Mouse (Mus musculus) testis, adult 2 months (tissue): ENCODE measurements at regions not wholly inside any gene's neighbourhood (a gene's known extent, or its start where the extent isn't known, plus 50 kb on each side); places are given as distances from the start of the nearest gene placed in this dataset.

Source experiments
- H3K27ac ChIP-seq: fragments of 200-500 bp; 2 replicates; pipeline ENCODE4 v1.5.1; 2012; ENCODE audit warnings: low read depth, low read length; ENCODE audit not compliant: control insufficient read depth, insufficient read depth
- H3K27me3 ChIP-seq: fragments of 200-500 bp; 2 replicates; pipeline ENCODE4 v1.6.1; 2012; ENCODE audit warnings: mild to moderate bottlenecking, low read length, moderate library complexity; ENCODE audit not compliant: control insufficient read depth, insufficient read depth
- H3K36me3 ChIP-seq: fragments of 200-500 bp; 2 replicates; pipeline ENCODE4 v1.6.1; 2012; ENCODE audit warnings: mild to moderate bottlenecking, low read length; ENCODE audit not compliant: control insufficient read depth, insufficient read depth
- H3K4me1 ChIP-seq: fragments of 200-500 bp; 2 replicates; pipeline ENCODE4 v1.6.1; 2012; ENCODE audit warnings: low read length; ENCODE audit not compliant: control insufficient read depth, insufficient read depth
- H3K4me3 ChIP-seq: fragments of 200-500 bp; 2 replicates; pipeline ENCODE4 v1.5.1; 2012; ENCODE audit warnings: low read depth, mild to moderate bottlenecking, low read length, moderate library complexity, mixed read lengths; ENCODE audit not compliant: control insufficient read depth
- CTCF ChIP-seq: fragments of 200-500 bp; IDR thresholded peaks from 2 replicates; pipeline ENCODE4 v1.5.1; 2012; ENCODE audit warnings: low read depth, mild to moderate bottlenecking, inconsistent platforms, low read length, moderate library complexity; ENCODE audit not compliant: control insufficient read depth, insufficient read depth, insufficient replicate concordance
- POLR2A ChIP-seq: fragments of 200-500 bp; IDR thresholded peaks from 2 replicates; pipeline ENCODE4 v1.6.1; 2012; ENCODE audit warnings: low read depth, mild to moderate bottlenecking, inconsistent platforms, low read length, moderate library complexity; ENCODE audit not compliant: control insufficient read depth

DNA sequence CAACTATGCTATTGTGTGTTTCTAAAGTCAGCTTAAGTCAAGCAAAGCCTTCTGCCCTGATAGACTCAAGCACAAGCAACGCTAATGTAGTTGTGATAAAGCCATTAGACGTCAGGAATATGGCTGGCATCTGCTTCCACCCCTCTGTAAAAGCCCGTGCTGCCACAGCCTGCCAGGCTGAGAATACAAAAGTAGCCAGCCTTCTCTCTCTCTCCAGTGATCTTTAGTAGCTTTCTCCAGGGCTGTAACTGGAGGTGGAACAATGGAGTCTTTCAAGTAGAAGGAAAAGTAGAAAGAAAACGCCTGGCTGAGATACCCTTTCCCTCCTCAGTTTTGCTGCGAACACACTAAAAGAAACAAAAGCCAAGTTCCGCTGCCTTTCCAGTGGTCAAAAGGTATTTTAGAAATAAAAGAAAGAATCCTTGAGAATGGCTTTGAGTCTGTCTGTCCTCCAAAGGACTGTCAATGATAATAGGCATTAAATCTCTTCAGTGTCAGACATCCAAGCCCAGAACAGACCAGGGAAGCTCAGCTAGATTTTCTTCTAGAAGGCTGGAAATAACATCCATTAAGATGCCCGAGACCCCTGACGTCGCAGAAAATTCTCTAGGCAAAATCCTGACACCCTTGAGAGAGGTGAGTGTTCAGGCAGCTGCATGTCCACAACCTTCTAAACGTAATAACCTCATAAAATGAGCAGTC, 106.2 kb upstream of the Zfand5 start:
- Histone ChIP-seq H3K4me1 (no peaks in the 10 kb centered on the region), H3K27me3 (no peaks in the 10 kb centered on the region), H3K27ac (no peak overlapping the region), H3K4me3 (no peak overlapping the region), H3K36me3 (no peaks in the 10 kb centered on the region)
- TF ChIP-seq POLR2A: no peak
- TF ChIP-seq CTCF: no peak

DNA sequence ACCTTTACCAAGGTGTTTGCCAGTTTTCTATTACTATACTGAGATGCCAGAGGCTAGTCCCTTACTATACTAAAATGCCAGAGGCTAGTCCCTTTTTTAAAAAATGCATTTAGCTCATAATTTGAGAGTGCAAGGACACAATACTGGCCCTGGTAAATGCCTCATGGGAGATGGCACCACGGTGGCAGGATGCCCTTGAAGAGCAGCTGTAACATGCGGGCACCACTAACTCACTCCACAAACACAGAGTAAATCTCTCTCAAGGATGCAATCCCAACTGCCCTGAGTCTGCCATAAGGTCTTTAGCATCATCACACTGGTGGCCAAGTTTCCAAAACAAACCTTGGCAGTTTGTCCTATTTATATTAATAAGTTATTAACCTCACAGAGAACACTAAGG, 108.1 kb upstream of the Zfand5 start:
- Histone ChIP-seq H3K27ac (no peak overlapping the region), H3K4me1 (no peaks in the 10 kb centered on the region), H3K36me3 (no peaks in the 10 kb centered on the region), H3K27me3 (no peaks in the 10 kb centered on the region), H3K4me3 (no peak overlapping the region)
- no peak for TF ChIP-seq POLR2A
- TF ChIP-seq CTCF: no peak

GRCm38 (mm10) chr19:21160946-21161345, 111.1 kb upstream of the Zfand5 start:
- TF ChIP-seq CTCF: no peak
- no peak for TF ChIP-seq POLR2A
- H3K27ac ChIP-seq: no peak overlapping the region
- H3K27me3 ChIP-seq: no peaks in the 10 kb centered on the region
- H3K4me1 ChIP-seq: no peaks in the 10 kb centered on the region
- no peaks in the 10 kb centered on the region for H3K36me3 ChIP-seq
- H3K4me3 ChIP-seq: no peak overlapping the region

DNA sequence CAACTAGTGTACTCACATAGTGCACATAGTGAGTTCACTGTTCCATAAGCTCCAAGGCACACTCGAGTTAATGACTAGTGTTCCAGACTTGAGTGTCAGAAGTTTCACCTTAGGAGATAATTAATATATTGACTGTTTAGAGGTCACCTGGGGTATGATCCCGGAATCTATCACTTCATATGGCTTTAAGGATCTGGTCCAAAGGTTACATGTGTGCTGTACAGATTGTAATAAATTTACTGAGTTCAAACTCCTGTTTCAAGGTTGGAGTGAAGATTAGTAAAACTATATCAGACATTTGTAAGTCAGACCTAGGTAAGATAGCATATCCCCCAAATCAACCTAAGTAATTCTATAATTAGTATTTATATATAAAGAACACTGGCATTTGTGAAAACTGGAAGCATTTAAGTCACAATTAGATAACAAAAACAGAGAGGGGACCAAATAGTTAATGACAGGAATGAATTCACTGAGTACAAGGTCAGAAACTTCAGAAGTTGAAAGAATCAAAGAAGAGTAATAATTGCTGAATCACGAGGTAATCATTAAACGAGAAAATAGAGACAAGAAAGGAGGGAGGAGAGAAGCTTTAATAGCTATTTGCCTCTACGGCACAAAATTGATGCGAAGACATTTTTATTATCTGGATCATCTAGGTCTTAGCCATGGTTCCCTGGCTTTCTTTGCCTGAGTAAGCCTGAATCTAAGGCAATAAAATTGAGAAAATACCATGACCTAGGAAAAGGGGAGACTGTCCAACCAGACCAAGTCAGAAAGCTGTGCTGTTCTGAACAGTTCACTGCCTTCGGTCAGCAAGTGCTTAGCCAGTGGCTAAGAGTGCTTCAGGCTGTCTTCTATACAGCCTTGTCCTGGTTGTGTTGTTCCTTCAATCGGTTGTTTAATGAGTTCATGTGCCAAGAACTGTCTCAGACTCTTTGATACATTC, 112.6 kb upstream of the Zfand5 start:
- Histone ChIP-seq H3K4me1 (no peaks in the 10 kb centered on the region), H3K27me3 (no peaks in the 10 kb centered on the region), H3K36me3 (no peaks in the 10 kb centered on the region), H3K4me3 (no peak overlapping the region), H3K27ac (no peak overlapping the region)
- TF ChIP-seq POLR2A (no peak), CTCF (no peak)

DNA sequence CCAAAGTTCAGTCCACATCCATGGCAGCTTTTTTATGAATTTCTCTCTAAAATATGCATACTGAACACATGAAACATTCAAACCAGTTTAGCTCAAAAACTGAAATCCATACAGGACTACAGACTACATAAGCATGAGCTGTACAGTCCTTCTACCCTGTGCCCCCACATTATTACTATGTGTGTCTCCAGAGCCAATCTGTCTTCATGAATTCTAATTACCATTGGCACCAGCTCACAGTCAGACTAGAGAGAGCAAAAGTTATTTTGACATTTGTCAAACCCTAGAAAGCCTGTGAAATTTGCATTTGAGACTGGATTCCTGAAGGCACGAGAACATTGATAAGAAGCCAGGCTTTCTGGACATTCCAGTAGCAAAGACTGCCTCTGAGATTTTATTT, 117.9 kb upstream of the Zfand5 start:
- H3K27me3 ChIP-seq: no peaks in the 10 kb centered on the region
- H3K4me3 ChIP-seq: no peak overlapping the region
- H3K36me3 ChIP-seq: no peaks in the 10 kb centered on the region
- no peaks in the 10 kb centered on the region for H3K4me1 ChIP-seq
- H3K27ac ChIP-seq: no peak overlapping the region
- TF ChIP-seq CTCF (no peak), POLR2A (no peak)

- H3K27me3 ChIP-seq: no peaks in the 10 kb centered on the region
- TF ChIP-seq CTCF (no peak), POLR2A (no peak)
- no peak overlapping the region for H3K4me3 ChIP-seq
- H3K36me3 ChIP-seq: no peaks in the 10 kb centered on the region
- no peaks in the 10 kb centered on the region for H3K4me1 ChIP-seq
- H3K27ac ChIP-seq: no peak overlapping the region
These were observed 120.1 kb upstream of the Zfand5 start for GRCm38 (mm10) chr19:21152027-21152426.

GRCm38 (mm10) chr19:21150849-21151248, 121.2 kb upstream of the Zfand5 start:
- no peaks in the 10 kb centered on the region for H3K27me3 ChIP-seq
- TF ChIP-seq POLR2A (no peak), CTCF (no peak)
- H3K4me1 ChIP-seq: no peaks in the 10 kb centered on the region
- H3K36me3 ChIP-seq: no peaks in the 10 kb centered on the region
- H3K4me3 ChIP-seq: no peak overlapping the region
- no peak overlapping the region for H3K27ac ChIP-seq
